Mouse (Mus musculus): ENCODE results near the gene Dlgap1. TPM values are rescaled to one million over a fixed set of nuclear protein-coding genes. Genes with fewer than 3 reads are reported as not detected.

The Dlgap1 gene
- polyA plus RNA-seq, 1 experiment from 2014 or later, result 0.52 TPM

GRCm38 (mm10) chr17:70748964-70749650 is 780.2 kb downstream of the Dlgap1 start:
- ATAC-seq (ENCODE audit: insufficient number of reproducible peaks, low FRiP score), result no peak
- Histone ChIP-seq H3K36me3 (no peaks in the 10 kb centered on the region), H3K27me3 (replicated peaks) (0 out of 2 replicates have a peak, but pooled peaks cover under 1% of the 10 kb centered on the region), H3K27ac (ENCODE audit: poor library complexity, severe bottlenecking) (no peak overlapping the region), H3K4me1 (replicated peaks) (peaks cover 24% of the 10 kb centered on the region), H3K4me3 (no peak overlapping the region), H3K9me3 (replicated peaks) (no peaks in the 10 kb centered on the region), H3K4me2 (no peak overlapping the region), H3K9ac (no peak overlapping the region)
- WGBS, result 47% methylated on average over 7 of the region's 7 CpGs

GRCm38 (mm10) chr17:70750236-70751160 is 781.6 kb downstream of the Dlgap1 start:
- no peak for ATAC-seq (ENCODE audit: insufficient number of reproducible peaks, low FRiP score)
- peak overlapping the region; percentile 70 for H3K4me2 ChIP-seq
- H3K27me3 ChIP-seq (replicated peaks), result 0 out of 2 replicates have a peak, but pooled peaks cover 6% of the 10 kb centered on the region
- peak overlapping the region; percentile 64; the same call in 1 of the 2 replicates for H3K9ac ChIP-seq
- peak overlapping the region; percentile 50 for H3K4me3 ChIP-seq
- 30% methylated on average over 17 of the region's 17 CpGs for WGBS
- no peaks in the 10 kb centered on the region for H3K36me3 ChIP-seq
- H3K9me3 ChIP-seq (replicated peaks), result no peaks in the 10 kb centered on the region
- H3K27ac ChIP-seq (ENCODE audit: poor library complexity, severe bottlenecking), result peak overlapping the region; percentile 78
- peaks cover 24% of the 10 kb centered on the region for H3K4me1 ChIP-seq (replicated peaks)

- Histone ChIP-seq H3K4me2 (peak overlapping the region; percentile 70), H3K36me3 (no peaks in the 10 kb centered on the region), H3K4me3 (peak overlapping the region; percentile 50), H3K9me3 (replicated peaks) (no peaks in the 10 kb centered on the region), H3K27ac (ENCODE audit: poor library complexity, severe bottlenecking) (peak overlapping the region; percentile 78), H3K4me1 (replicated peaks) (peaks cover 27% of the 10 kb centered on the region), H3K27me3 (replicated peaks) (0 out of 2 replicates have a peak, but pooled peaks cover 6% of the 10 kb centered on the region), H3K9ac (peak overlapping the region; percentile 64)
- WGBS, result 1% methylated on average over 19 of the region's 19 CpGs
- 0 out of 2 replicates have a peak, but pooled peaks have one; percentile 31 for ATAC-seq (ENCODE audit: insufficient number of reproducible peaks, low FRiP score)
These were observed 782.3 kb downstream of the Dlgap1 start for GRCm38 (mm10) chr17:70751161-70751651.

GRCm38 (mm10) chr17:70751676-70752075 is 782.8 kb downstream of the Dlgap1 start:
- Histone ChIP-seq H3K4me1 (replicated peaks) (peaks cover 27% of the 10 kb centered on the region), H3K4me3 (peak overlapping the region; percentile 50), H3K27ac (ENCODE audit: poor library complexity, severe bottlenecking) (peak overlapping the region; percentile 78), H3K9ac (peak overlapping the region; percentile 64; the same call in 1 of the 2 replicates), H3K27me3 (replicated peaks) (0 out of 2 replicates have a peak, but pooled peaks cover 6% of the 10 kb centered on the region), H3K36me3 (no peaks in the 10 kb centered on the region), H3K4me2 (peak overlapping the region; percentile 70), H3K9me3 (replicated peaks) (no peaks in the 10 kb centered on the region)
- 45% methylated on average over 6 of the region's 6 CpGs for WGBS
- no peak for ATAC-seq (ENCODE audit: insufficient number of reproducible peaks, low FRiP score)

GRCm38 (mm10) chr17:70753444-70754032 is 784.7 kb downstream of the Dlgap1 start:
- Histone ChIP-seq H3K4me2 (no peak overlapping the region), H3K9me3 (replicated peaks) (no peaks in the 10 kb centered on the region), H3K27me3 (replicated peaks) (0 out of 2 replicates have a peak, but pooled peaks cover 6% of the 10 kb centered on the region), H3K36me3 (no peaks in the 10 kb centered on the region), H3K27ac (ENCODE audit: poor library complexity, severe bottlenecking) (no peak overlapping the region), H3K4me1 (replicated peaks) (peaks cover 14% of the 10 kb centered on the region), H3K4me3 (no peak overlapping the region), H3K9ac (no peak overlapping the region)
- ATAC-seq (ENCODE audit: insufficient number of reproducible peaks, low FRiP score), result no peak
- 77% methylated on average over 13 of the region's 13 CpGs for WGBS

- H3K4me3 ChIP-seq, result no peak overlapping the region
- ATAC-seq (ENCODE audit: insufficient number of reproducible peaks, low FRiP score), result no peak
- H3K4me1 ChIP-seq (replicated peaks), result peaks cover 13% of the 10 kb centered on the region
- H3K27ac ChIP-seq (ENCODE audit: poor library complexity, severe bottlenecking), result no peak overlapping the region
- H3K9ac ChIP-seq, result no peak overlapping the region
- H3K27me3 ChIP-seq (replicated peaks), result 0 out of 2 replicates have a peak, but pooled peaks cover 6% of the 10 kb centered on the region
- WGBS, result 79% methylated on average over 9 of the region's 9 CpGs
- no peaks in the 10 kb centered on the region for H3K9me3 ChIP-seq (replicated peaks)
- no peaks in the 10 kb centered on the region for H3K36me3 ChIP-seq
- no peak overlapping the region for H3K4me2 ChIP-seq
These were observed 785.2 kb downstream of the Dlgap1 start for GRCm38 (mm10) chr17:70754041-70754440.

GRCm38 (mm10) chr17:70754638-70755037 is 785.8 kb downstream of the Dlgap1 start:
- H3K9ac ChIP-seq, result no peak overlapping the region
- no peak for ATAC-seq (ENCODE audit: insufficient number of reproducible peaks, low FRiP score)
- H3K9me3 ChIP-seq (replicated peaks), result no peaks in the 10 kb centered on the region
- 0 out of 2 replicates have a peak, but pooled peaks cover 6% of the 10 kb centered on the region for H3K27me3 ChIP-seq (replicated peaks)
- H3K36me3 ChIP-seq, result no peaks in the 10 kb centered on the region
- WGBS, result 56% methylated on average over 7 of the region's 7 CpGs
- H3K27ac ChIP-seq (ENCODE audit: poor library complexity, severe bottlenecking), result no peak overlapping the region
- H3K4me2 ChIP-seq, result peak overlapping the region; percentile 88
- H3K4me3 ChIP-seq, result no peak overlapping the region
- H3K4me1 ChIP-seq (replicated peaks), result peaks cover 13% of the 10 kb centered on the region

GRCm38 (mm10) chr17:70755039-70755668 is 786.3 kb downstream of the Dlgap1 start:
- under 1% methylated on average over 22 of the region's 22 CpGs for WGBS
- H3K27ac ChIP-seq (ENCODE audit: poor library complexity, severe bottlenecking), result peak overlapping the region; percentile 81
- ATAC-seq (ENCODE audit: insufficient number of reproducible peaks, low FRiP score), result peak; percentile 33
- H3K4me3 ChIP-seq, result peak overlapping the region; percentile 49
- H3K9ac ChIP-seq, result peak overlapping the region; percentile 67
- H3K36me3 ChIP-seq, result no peaks in the 10 kb centered on the region
- peak overlapping the region; percentile 88 for H3K4me2 ChIP-seq
- H3K27me3 ChIP-seq (replicated peaks), result 0 out of 2 replicates have a peak, but pooled peaks cover 6% of the 10 kb centered on the region
- no peaks in the 10 kb centered on the region for H3K9me3 ChIP-seq (replicated peaks)
- H3K4me1 ChIP-seq (replicated peaks), result peaks cover 13% of the 10 kb centered on the region

GRCm38 (mm10) chr17:70755669-70756263 is 786.9 kb downstream of the Dlgap1 start:
- peak overlapping the region; percentile 88 for H3K4me2 ChIP-seq
- ATAC-seq (ENCODE audit: insufficient number of reproducible peaks, low FRiP score), result no peak
- H3K4me1 ChIP-seq (replicated peaks), result peaks cover 11% of the 10 kb centered on the region; the same call in 1 of the 2 replicates
- H3K4me3 ChIP-seq, result peak overlapping the region; percentile 49
- H3K36me3 ChIP-seq, result no peaks in the 10 kb centered on the region
- 7% methylated on average over 14 of the region's 14 CpGs for WGBS
- peak overlapping the region; percentile 81 for H3K27ac ChIP-seq (ENCODE audit: poor library complexity, severe bottlenecking)
- no peaks in the 10 kb centered on the region for H3K9me3 ChIP-seq (replicated peaks)
- H3K9ac ChIP-seq, result peak overlapping the region; percentile 67
- H3K27me3 ChIP-seq (replicated peaks), result 0 out of 2 replicates have a peak, but pooled peaks cover 6% of the 10 kb centered on the region

- H3K4me1 ChIP-seq (replicated peaks), result no peaks in the 10 kb centered on the region
- no peak for ATAC-seq (ENCODE audit: insufficient number of reproducible peaks, low FRiP score)
- H3K27ac ChIP-seq (ENCODE audit: poor library complexity, severe bottlenecking), result no peak overlapping the region
- no peaks in the 10 kb centered on the region for H3K9me3 ChIP-seq (replicated peaks)
- H3K4me2 ChIP-seq, result no peak overlapping the region
- H3K4me3 ChIP-seq, result no peak overlapping the region
- no peaks in the 10 kb centered on the region for H3K36me3 ChIP-seq
- WGBS, result 88% methylated on average over 7 of the region's 7 CpGs
- no peak overlapping the region for H3K9ac ChIP-seq
- no peaks in the 10 kb centered on the region for H3K27me3 ChIP-seq (replicated peaks)
These were observed 793.1 kb downstream of the Dlgap1 start for GRCm38 (mm10) chr17:70762001-70762400.

Data from heart, embryonic 12.5 days (tissue).